Mouse (Mus musculus): Measurements from ENCODE around the gene Reln. TPM values are rescaled to one million over a fixed set of nuclear protein-coding genes. Genes with fewer than 3 reads are reported as not detected.

Gene Reln
- polyA plus RNA-seq, 1 experiment: 1.1 TPM

- no peak overlapping the region for H3K4me3 ChIP-seq (ENCODE audit: insufficient read depth, low read depth, low read length)
- no peaks in the 10 kb centered on the region for H3K4me1 ChIP-seq (ENCODE audit: control insufficient read depth, insufficient read depth, insufficient read length, low read length)
- H3K27ac ChIP-seq (replicated peaks; ENCODE audit: low read depth, low read length): no peak overlapping the region
These were observed 205.5 kb downstream of the Reln start for GRCm38 (mm10) chr5:22139015-22139414.

GRCm38 (mm10) chr5:22134402-22134801 is 210.1 kb downstream of the Reln start:
- H3K4me3 ChIP-seq (ENCODE audit: insufficient read depth, low read depth, low read length): no peak overlapping the region
- no peaks in the 10 kb centered on the region for H3K4me1 ChIP-seq (ENCODE audit: control insufficient read depth, insufficient read depth, insufficient read length, low read length)
- no peak overlapping the region for H3K27ac ChIP-seq (replicated peaks; ENCODE audit: low read depth, low read length)

GRCm38 (mm10) chr5:22131730-22132522 is 212.6 kb downstream of the Reln start:
- Histone ChIP-seq H3K27ac (replicated peaks; ENCODE audit: low read depth, low read length) (no peak overlapping the region), H3K4me1 (ENCODE audit: control insufficient read depth, insufficient read depth, insufficient read length, low read length) (no peaks in the 10 kb centered on the region), H3K4me3 (ENCODE audit: insufficient read depth, low read depth, low read length) (no peak overlapping the region)

GRCm38 (mm10) chr5:22127583-22127982 is 216.9 kb downstream of the Reln start:
- Histone ChIP-seq H3K4me3 (ENCODE audit: insufficient read depth, low read depth, low read length) (no peak overlapping the region), H3K4me1 (ENCODE audit: control insufficient read depth, insufficient read depth, insufficient read length, low read length) (no peaks in the 10 kb centered on the region), H3K27ac (replicated peaks; ENCODE audit: low read depth, low read length) (no peak overlapping the region)

- Histone ChIP-seq H3K4me1 (ENCODE audit: control insufficient read depth, insufficient read depth, insufficient read length, low read length) (no peaks in the 10 kb centered on the region), H3K27ac (replicated peaks; ENCODE audit: low read depth, low read length) (no peak overlapping the region), H3K4me3 (ENCODE audit: insufficient read depth, low read depth, low read length) (no peak overlapping the region)
These were observed 225.2 kb downstream of the Reln start for GRCm38 (mm10) chr5:22119296-22119695.

- no peak overlapping the region for H3K27ac ChIP-seq (replicated peaks; ENCODE audit: low read depth, low read length)
- H3K4me3 ChIP-seq (ENCODE audit: insufficient read depth, low read depth, low read length): no peak overlapping the region
- H3K4me1 ChIP-seq (ENCODE audit: control insufficient read depth, insufficient read depth, insufficient read length, low read length): no peaks in the 10 kb centered on the region
These were observed 226.0 kb downstream of the Reln start for GRCm38 (mm10) chr5:22118456-22118855.

- Histone ChIP-seq H3K27ac (replicated peaks; ENCODE audit: low read depth, low read length) (no peak overlapping the region), H3K4me3 (ENCODE audit: insufficient read depth, low read depth, low read length) (no peak overlapping the region), H3K4me1 (ENCODE audit: control insufficient read depth, insufficient read depth, insufficient read length, low read length) (no peaks in the 10 kb centered on the region)
These were observed 227.6 kb downstream of the Reln start for GRCm38 (mm10) chr5:22116922-22117321.

GRCm38 (mm10) chr5:22106811-22107485 is 237.6 kb downstream of the Reln start:
- Histone ChIP-seq H3K27ac (replicated peaks; ENCODE audit: low read depth, low read length) (no peak overlapping the region), H3K4me1 (ENCODE audit: control insufficient read depth, insufficient read depth, insufficient read length, low read length) (no peaks in the 10 kb centered on the region), H3K4me3 (ENCODE audit: insufficient read depth, low read depth, low read length) (no peak overlapping the region)

- H3K27ac ChIP-seq (replicated peaks; ENCODE audit: low read depth, low read length): no peak overlapping the region
- H3K4me3 ChIP-seq (ENCODE audit: insufficient read depth, low read depth, low read length): no peak overlapping the region
- no peaks in the 10 kb centered on the region for H3K4me1 ChIP-seq (ENCODE audit: control insufficient read depth, insufficient read depth, insufficient read length, low read length)
These were observed 249.5 kb downstream of the Reln start for GRCm38 (mm10) chr5:22094984-22095383.

- Histone ChIP-seq H3K27ac (replicated peaks; ENCODE audit: low read depth, low read length) (no peak overlapping the region), H3K4me1 (ENCODE audit: control insufficient read depth, insufficient read depth, insufficient read length, low read length) (no peaks in the 10 kb centered on the region), H3K4me3 (ENCODE audit: insufficient read depth, low read depth, low read length) (no peak overlapping the region)
These were observed 250.5 kb downstream of the Reln start for GRCm38 (mm10) chr5:22094043-22094442.

- H3K4me1 ChIP-seq (ENCODE audit: control insufficient read depth, insufficient read depth, insufficient read length, low read length): no peaks in the 10 kb centered on the region
- H3K27ac ChIP-seq (replicated peaks; ENCODE audit: low read depth, low read length): no peak overlapping the region
- no peak overlapping the region for H3K4me3 ChIP-seq (ENCODE audit: insufficient read depth, low read depth, low read length)
These were observed 251.2 kb downstream of the Reln start for GRCm38 (mm10) chr5:22093157-22093865.

GRCm38 (mm10) chr5:22080468-22080986 is 264.0 kb downstream of the Reln start:
- no peaks in the 10 kb centered on the region for H3K4me1 ChIP-seq (ENCODE audit: control insufficient read depth, insufficient read depth, insufficient read length, low read length)
- H3K4me3 ChIP-seq (ENCODE audit: insufficient read depth, low read depth, low read length): no peak overlapping the region
- H3K27ac ChIP-seq (replicated peaks; ENCODE audit: low read depth, low read length): no peak overlapping the region

GRCm38 (mm10) chr5:22074971-22075370 is 269.5 kb downstream of the Reln start:
- Histone ChIP-seq H3K4me3 (ENCODE audit: insufficient read depth, low read depth, low read length) (no peak overlapping the region), H3K27ac (replicated peaks; ENCODE audit: low read depth, low read length) (no peak overlapping the region), H3K4me1 (ENCODE audit: control insufficient read depth, insufficient read depth, insufficient read length, low read length) (no peaks in the 10 kb centered on the region)

- H3K4me1 ChIP-seq (ENCODE audit: control insufficient read depth, insufficient read depth, insufficient read length, low read length): no peaks in the 10 kb centered on the region
- H3K27ac ChIP-seq (replicated peaks; ENCODE audit: low read depth, low read length): no peak overlapping the region
- H3K4me3 ChIP-seq (ENCODE audit: insufficient read depth, low read depth, low read length): no peak overlapping the region
These were observed 271.9 kb downstream of the Reln start for GRCm38 (mm10) chr5:22072591-22072990.

GRCm38 (mm10) chr5:22059251-22059650 is 285.3 kb downstream of the Reln start:
- H3K27ac ChIP-seq (replicated peaks; ENCODE audit: low read depth, low read length): no peak overlapping the region

More at GRCm38 (mm10) chr5:22059251-22059650, 285.3 kb downstream of the Reln start:
- H3K4me3 ChIP-seq (ENCODE audit: insufficient read depth, low read depth, low read length): no peak overlapping the region
- no peaks in the 10 kb centered on the region for H3K4me1 ChIP-seq (ENCODE audit: control insufficient read depth, insufficient read depth, insufficient read length, low read length)
